Mouse (Mus musculus) forebrain, embryonic 12.5 days (tissue): ENCODE measurements at regions not wholly inside any gene's neighbourhood (a gene's known extent, or its start where the extent isn't known, plus 50 kb on each side); places are given as distances from the start of the nearest gene placed in this dataset.

Experiments
- ATAC-seq: fragments of 200-750 bp; cut with Nextera tagmentation; 2 replicates; pipeline ENCODE4 v1.8.0; 2017; ENCODE audit warnings: moderate TSS enrichment; ENCODE audit not compliant: low FRiP score
- H3K27ac ChIP-seq: fragments of 300-500 bp; sonication (generic); 2 replicates; pipeline ENCODE4 v1.5.1; 2016; ENCODE audit warnings: mild to moderate bottlenecking
- H3K27me3 ChIP-seq: fragments of 300-500 bp; sonication (generic); 2 replicates; pipeline ENCODE4 v1.6.1; 2016; ENCODE audit warnings: mild to moderate bottlenecking
- H3K36me3 ChIP-seq: fragments of 300-500 bp; sonication (generic); replicated peaks from 2 replicates; pipeline ENCODE4 v1.6.1; 2016; ENCODE audit warnings: mild to moderate bottlenecking
- H3K4me1 ChIP-seq: fragments of 300-500 bp; sonication (generic); 2 replicates; pipeline ENCODE4 v1.6.1; 2016
- H3K4me2 ChIP-seq: fragments of 300-500 bp; sonication (generic); 2 replicates; pipeline ENCODE4 v1.6.1; 2016; ENCODE audit warnings: mild to moderate bottlenecking, moderate library complexity
- H3K4me3 ChIP-seq: fragments of 300-500 bp; sonication (generic); replicated peaks from 2 replicates; pipeline ENCODE4 v1.5.1; 2016; ENCODE audit warnings: mild to moderate bottlenecking
- H3K9ac ChIP-seq: fragments of 300-500 bp; sonication (generic); 2 replicates; pipeline ENCODE4 v1.6.1; 2016; ENCODE audit warnings: mild to moderate bottlenecking
- H3K9me3 ChIP-seq: fragments of 300-500 bp; sonication (generic); 2 replicates; pipeline ENCODE4 v1.6.1; 2016
- WGBS: fragments of 180-500 bp; shearing (Covaris S2); methylation state at CpG from one replicate; pipeline ENCODE4 v1.1.7; 2016; 5-methylcytosine and 5-hydroxymethylcytosine counted together

GRCm38 (mm10) chr10:114083441-114083840 lies 718.7 kb downstream of the Trhde start:
- no peaks in the 10 kb centered on the region for H3K27me3 ChIP-seq
- no peak overlapping the region for H3K4me3 ChIP-seq
- no peak for ATAC-seq
- no peaks in the 10 kb centered on the region for H3K36me3 ChIP-seq
- no peaks in the 10 kb centered on the region for H3K4me1 ChIP-seq
- H3K27ac ChIP-seq = no peak overlapping the region
- no peaks in the 10 kb centered on the region for H3K9me3 ChIP-seq
- H3K4me2 ChIP-seq = no peak overlapping the region
- no peak overlapping the region for H3K9ac ChIP-seq

- no peaks in the 10 kb centered on the region for H3K9me3 ChIP-seq
- H3K4me3 ChIP-seq = no peak overlapping the region
- H3K27me3 ChIP-seq = no peaks in the 10 kb centered on the region
- H3K4me1 ChIP-seq = no peaks in the 10 kb centered on the region
- H3K4me2 ChIP-seq = no peak overlapping the region
- no peaks in the 10 kb centered on the region for H3K36me3 ChIP-seq
- no peak overlapping the region for H3K9ac ChIP-seq
- no peak for ATAC-seq
- H3K27ac ChIP-seq = no peak overlapping the region
These were observed 760.1 kb downstream of the Trhde start for GRCm38 (mm10) chr10:114041991-114042390.

- H3K27ac ChIP-seq = no peak overlapping the region
- H3K9ac ChIP-seq = no peak overlapping the region
- no peak overlapping the region for H3K4me2 ChIP-seq
- H3K9me3 ChIP-seq = no peaks in the 10 kb centered on the region
- 0 out of 2 replicates have a peak, but pooled peaks have one; percentile 27 for ATAC-seq
- H3K4me3 ChIP-seq = no peak overlapping the region
- H3K4me1 ChIP-seq = no peaks in the 10 kb centered on the region
- H3K27me3 ChIP-seq = no peaks in the 10 kb centered on the region
- H3K36me3 ChIP-seq = no peaks in the 10 kb centered on the region
These were observed 788.7 kb downstream of the Trhde start for GRCm38 (mm10) chr10:114013427-114013826.

GRCm38 (mm10) chr10:113985376-113985775 lies 816.7 kb downstream of the Trhde start:
- Histone ChIP-seq H3K4me3 (no peak overlapping the region), H3K4me2 (no peak overlapping the region), H3K9me3 (no peaks in the 10 kb centered on the region), H3K36me3 (no peaks in the 10 kb centered on the region), H3K9ac (no peak overlapping the region), H3K27me3 (no peaks in the 10 kb centered on the region), H3K4me1 (no peaks in the 10 kb centered on the region), H3K27ac (no peak overlapping the region)
- ATAC-seq = no peak

- Histone ChIP-seq H3K4me2 (no peak overlapping the region), H3K9me3 (no peaks in the 10 kb centered on the region), H3K4me3 (no peak overlapping the region), H3K27me3 (no peaks in the 10 kb centered on the region), H3K4me1 (no peaks in the 10 kb centered on the region), H3K27ac (no peak overlapping the region), H3K36me3 (no peaks in the 10 kb centered on the region), H3K9ac (no peak overlapping the region)
- WGBS = 85% methylated on average over 6 of the region's 6 CpGs
- ATAC-seq = no peak
These were observed 829.3 kb downstream of the Trhde start for GRCm38 (mm10) chr10:113972826-113973225.

- Histone ChIP-seq H3K4me1 (no peaks in the 10 kb centered on the region), H3K4me2 (no peak overlapping the region), H3K4me3 (no peak overlapping the region), H3K36me3 (no peaks in the 10 kb centered on the region), H3K27ac (no peak overlapping the region), H3K9me3 (no peaks in the 10 kb centered on the region), H3K27me3 (no peaks in the 10 kb centered on the region), H3K9ac (no peak overlapping the region)
- 52% methylated on average over 3 of the region's 3 CpGs for WGBS
- no peak for ATAC-seq
These were observed 855.3 kb downstream of the Trhde start for GRCm38 (mm10) chr10:113946801-113947200.

- H3K4me3 ChIP-seq = no peak overlapping the region
- no peak overlapping the region for H3K4me2 ChIP-seq
- no peaks in the 10 kb centered on the region for H3K36me3 ChIP-seq
- H3K4me1 ChIP-seq = no peaks in the 10 kb centered on the region
- H3K27me3 ChIP-seq = no peaks in the 10 kb centered on the region
- no peak for ATAC-seq
- H3K9ac ChIP-seq = no peak overlapping the region
- WGBS = 59% methylated on average over 6 of the region's 6 CpGs
- H3K9me3 ChIP-seq = no peaks in the 10 kb centered on the region
- H3K27ac ChIP-seq = no peak overlapping the region
These were observed 862.6 kb downstream of the Trhde start for GRCm38 (mm10) chr10:113939524-113939923.

- H3K4me3 ChIP-seq = no peak overlapping the region
- WGBS = 74% methylated on average over 6 of the region's 6 CpGs
- H3K4me2 ChIP-seq = no peak overlapping the region
- H3K27ac ChIP-seq = no peak overlapping the region
- H3K9ac ChIP-seq = no peak overlapping the region
- H3K36me3 ChIP-seq = no peaks in the 10 kb centered on the region
- no peaks in the 10 kb centered on the region for H3K27me3 ChIP-seq
- H3K9me3 ChIP-seq = no peaks in the 10 kb centered on the region
- H3K4me1 ChIP-seq = no peaks in the 10 kb centered on the region; the same call in 1 of the 2 replicates
- no peak for ATAC-seq
These were observed 871.8 kb downstream of the Trhde start for GRCm38 (mm10) chr10:113930201-113930790.

GRCm38 (mm10) chr10:113916705-113917104 lies 885.4 kb downstream of the Trhde start:
- Histone ChIP-seq H3K4me3 (no peak overlapping the region), H3K27ac (no peak overlapping the region), H3K4me2 (no peak overlapping the region), H3K36me3 (no peaks in the 10 kb centered on the region), H3K9me3 (no peaks in the 10 kb centered on the region), H3K4me1 (no peaks in the 10 kb centered on the region), H3K27me3 (no peaks in the 10 kb centered on the region), H3K9ac (no peak overlapping the region)
- no peak; the same call in 1 of the 2 replicates for ATAC-seq
- 47% methylated on average over 3 of the region's 3 CpGs for WGBS

GRCm38 (mm10) chr10:113902744-113903143 lies 899.4 kb downstream of the Trhde start:
- ATAC-seq = no peak
- H3K27me3 ChIP-seq = no peaks in the 10 kb centered on the region
- H3K9ac ChIP-seq = no peak overlapping the region
- H3K4me1 ChIP-seq = no peaks in the 10 kb centered on the region
- no peaks in the 10 kb centered on the region for H3K9me3 ChIP-seq
- 67% methylated on average over 1 of the region's 1 CpGs for WGBS
- H3K36me3 ChIP-seq = no peaks in the 10 kb centered on the region
- no peak overlapping the region for H3K4me2 ChIP-seq
- no peak overlapping the region for H3K4me3 ChIP-seq
- H3K27ac ChIP-seq = no peak overlapping the region

- Histone ChIP-seq H3K36me3 (no peaks in the 10 kb centered on the region), H3K4me2 (no peak overlapping the region), H3K27me3 (no peaks in the 10 kb centered on the region), H3K4me3 (no peak overlapping the region), H3K9me3 (no peaks in the 10 kb centered on the region), H3K9ac (no peak overlapping the region), H3K27ac (no peak overlapping the region), H3K4me1 (no peaks in the 10 kb centered on the region)
- ATAC-seq = peak; percentile 75
- 55% methylated on average over 4 of the region's 4 CpGs for WGBS
These were observed 927.5 kb downstream of the Trhde start for GRCm38 (mm10) chr10:113874419-113875161.

- WGBS = 97% methylated on average over 1 of the region's 1 CpGs
- Histone ChIP-seq H3K36me3 (no peaks in the 10 kb centered on the region), H3K9ac (no peak overlapping the region), H3K4me2 (no peak overlapping the region), H3K27me3 (no peaks in the 10 kb centered on the region), H3K4me3 (no peak overlapping the region), H3K27ac (no peak overlapping the region), H3K4me1 (no peaks in the 10 kb centered on the region), H3K9me3 (no peaks in the 10 kb centered on the region)
- no peak for ATAC-seq
These were observed 895.8 kb upstream of the Atxn7l3b start for GRCm38 (mm10) chr10:113824596-113824995.
